Mouse (Mus musculus) WW6 (cell line): Measurements from ENCODE around the gene Lin54.

ENCODE experiments used
- DNase-seq: peaks from one replicate; pipeline ENCODE4 v3.0.0-alpha.2; 2013; ENCODE audit warnings: low read depth, low spot score

Gene Lin54

DNA sequence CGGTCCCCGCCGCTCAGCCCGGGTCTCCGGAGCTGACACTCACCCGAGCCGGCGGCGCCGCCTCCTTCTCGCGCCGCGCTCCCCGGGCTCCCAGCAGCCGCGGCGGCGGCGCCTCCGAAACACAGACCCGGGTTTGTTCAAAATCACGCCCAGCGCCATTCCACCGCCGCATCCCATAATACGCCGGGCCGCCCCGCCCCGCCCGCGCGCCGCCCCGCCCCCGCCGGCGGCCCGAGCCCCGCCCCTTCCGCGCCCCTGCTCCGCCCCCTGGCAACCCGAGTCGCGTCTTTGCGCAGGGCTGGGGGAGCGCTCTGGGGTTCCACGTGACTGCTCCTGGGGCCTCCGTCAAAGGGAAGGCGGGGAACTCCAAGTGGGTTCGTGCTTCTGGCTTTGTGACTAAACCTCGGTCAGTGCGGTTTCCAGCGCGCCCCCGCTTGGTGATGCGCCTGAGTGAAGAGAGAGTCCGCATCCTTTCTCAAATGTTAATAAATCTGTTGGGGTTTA is at the start of gene Lin54:
Gene Lin54, minus strand, starts transcription at position 182 of the 504 bp plus-strand sequence.
- DNase-seq, result peak; percentile 78

DNA sequence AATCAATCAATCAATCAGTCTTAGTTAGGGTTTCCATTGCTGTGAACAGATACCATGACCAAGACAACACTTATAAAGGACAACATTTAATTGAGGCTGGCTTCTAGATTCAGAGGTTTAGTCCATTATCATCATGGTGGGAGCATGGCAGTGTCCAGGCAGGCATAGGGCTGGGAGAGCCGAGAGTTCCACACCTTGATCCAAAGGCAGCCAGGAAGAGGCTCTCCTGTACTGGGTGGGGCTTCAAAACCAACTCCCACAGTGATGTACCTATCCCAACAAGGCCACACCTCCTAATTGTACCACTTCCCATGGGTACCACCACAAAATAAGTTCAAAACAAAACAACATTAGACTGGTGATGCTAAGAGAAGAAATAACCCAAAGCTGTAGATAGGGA is 49.7 kb upstream of the Lin54 start:
- DNase-seq, result no peak

DNA sequence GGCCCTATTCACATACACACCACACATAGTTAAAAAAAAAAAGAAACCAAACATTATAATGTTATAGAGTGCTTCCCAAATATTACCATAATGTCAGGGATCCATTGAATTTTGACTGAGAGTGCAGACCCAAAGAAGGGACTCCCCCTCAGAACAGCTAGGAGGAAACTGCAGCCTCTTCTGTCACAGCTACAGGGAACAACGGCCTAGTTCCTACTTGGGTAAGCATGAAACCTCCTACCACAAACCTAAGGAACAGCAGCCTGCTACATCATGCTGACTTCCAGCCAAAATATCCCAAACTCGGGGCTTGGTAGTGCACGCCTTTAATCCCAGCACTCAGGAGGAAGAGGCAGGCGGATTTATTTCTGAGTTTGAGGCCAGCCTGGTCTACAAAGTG is 48.9 kb upstream of the Lin54 start:
- DNase-seq, result no peak

DNA sequence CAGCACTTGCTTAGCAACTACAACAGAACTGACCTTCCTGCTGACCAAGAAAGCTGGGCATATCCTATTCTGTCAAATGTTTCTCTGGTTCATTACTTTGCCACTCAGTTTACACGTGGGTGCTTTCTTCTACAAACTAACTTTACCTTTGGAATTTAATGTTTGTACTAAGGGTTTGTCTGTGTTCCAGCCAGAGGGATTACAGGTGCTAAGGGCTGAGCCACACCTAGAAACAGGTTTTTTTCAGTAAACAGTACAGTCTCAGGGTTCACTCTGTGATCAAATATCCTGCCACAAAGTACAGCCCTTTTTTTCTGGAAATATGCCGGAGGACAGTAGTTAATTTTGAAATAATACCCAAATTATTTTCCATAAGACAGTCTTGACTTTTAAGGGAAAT is 47.8 kb upstream of the Lin54 start:
- DNase-seq, result no peak

DNA sequence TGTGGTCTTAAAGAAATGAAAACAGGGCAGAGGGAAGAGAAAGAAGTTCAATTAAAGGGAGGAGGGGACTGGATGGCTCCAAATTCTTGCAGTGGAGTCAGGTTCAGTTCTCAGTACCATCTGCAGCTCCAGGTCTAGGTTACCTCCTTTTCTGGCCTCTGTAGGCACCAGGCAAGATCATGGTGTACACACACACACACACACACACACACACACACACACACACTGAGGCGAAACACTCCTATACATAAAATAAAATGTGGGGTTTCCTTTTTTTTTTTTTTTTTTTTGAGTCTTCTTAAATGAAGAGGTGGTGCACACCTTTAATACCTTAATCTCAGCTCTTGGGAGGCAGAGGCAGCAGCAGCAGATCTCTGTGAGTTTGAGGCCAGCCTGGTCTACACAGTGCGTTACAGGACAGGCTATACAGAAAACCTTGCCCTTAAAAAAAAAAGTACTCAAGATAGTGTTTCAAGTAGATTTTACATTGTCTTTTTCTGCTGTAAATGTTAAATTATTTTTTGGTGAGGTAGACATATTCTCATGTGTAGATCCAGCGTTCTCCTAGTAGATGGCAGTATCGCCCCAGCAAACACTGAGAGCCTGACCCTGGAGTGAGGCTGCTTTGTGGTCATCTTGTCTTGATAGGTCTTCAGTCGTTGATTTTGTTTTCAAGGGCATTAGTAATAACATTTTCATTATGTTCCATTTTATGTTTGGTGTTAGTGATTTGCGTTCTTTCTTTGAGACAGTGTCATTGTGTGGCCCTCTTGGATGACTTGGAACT is 46.0 kb upstream of the Lin54 start:
- no peak for DNase-seq

DNA sequence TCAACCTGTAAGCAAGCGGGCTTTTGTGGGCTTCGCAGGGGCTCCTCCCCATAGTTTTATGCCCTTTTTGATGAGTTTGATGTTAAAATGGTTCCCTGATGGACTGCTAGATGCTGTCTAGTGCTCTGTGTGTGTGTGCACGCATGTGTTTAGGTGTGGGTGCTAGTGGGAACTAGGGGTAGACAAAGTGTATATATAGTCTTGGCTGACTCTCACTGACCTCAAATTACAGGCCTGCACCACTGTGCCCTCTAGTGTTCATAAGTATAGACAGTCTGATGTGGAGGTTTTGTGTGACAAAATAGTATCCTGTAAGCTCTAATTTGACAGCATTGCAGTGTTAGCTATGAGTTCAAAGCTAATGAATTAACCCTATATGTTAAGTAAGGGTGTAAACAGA is 36.2 kb upstream of the Lin54 start:
- DNase-seq, result no peak

DNA sequence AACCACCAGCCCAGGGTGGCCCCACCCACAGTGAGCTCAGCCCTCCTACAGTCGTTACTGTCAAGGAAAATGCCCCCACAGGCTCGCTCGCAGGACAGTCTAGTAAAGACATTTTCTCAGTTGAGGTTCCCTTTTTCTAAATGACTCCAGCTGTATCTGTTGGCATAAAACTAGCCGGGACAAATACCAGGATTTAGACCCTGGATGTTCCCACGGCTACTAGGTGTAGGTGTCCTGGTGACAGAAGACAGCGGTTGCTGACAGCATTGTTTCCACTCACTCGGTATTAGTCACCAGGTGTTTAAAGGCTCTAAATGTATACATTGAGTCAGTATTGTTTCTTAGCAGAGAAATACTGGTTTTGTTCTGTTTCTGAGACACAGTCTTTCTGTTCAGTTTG is 35.4 kb upstream of the Lin54 start:
- DNase-seq, result no peak

DNA sequence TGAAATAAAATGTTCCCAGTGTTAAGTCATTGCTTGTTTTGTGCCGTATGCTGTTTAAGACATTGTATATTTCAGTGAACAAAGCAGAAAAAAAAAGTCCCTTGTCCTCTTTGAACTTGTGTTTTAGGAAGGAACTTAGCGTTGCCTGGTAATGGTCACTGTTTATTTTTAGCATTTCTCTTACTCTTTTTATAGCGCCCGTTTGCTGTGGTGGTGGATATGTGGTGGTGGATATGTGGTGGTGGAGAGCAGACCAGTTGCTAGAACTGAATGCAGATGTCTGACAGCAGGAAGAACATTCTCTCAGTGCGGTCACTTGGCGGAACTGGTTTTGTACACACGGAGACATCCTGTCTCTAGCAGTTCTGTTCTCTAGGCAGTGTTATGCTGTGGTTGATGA is 25.7 kb upstream of the Lin54 start:
- DNase-seq, result no peak

DNA sequence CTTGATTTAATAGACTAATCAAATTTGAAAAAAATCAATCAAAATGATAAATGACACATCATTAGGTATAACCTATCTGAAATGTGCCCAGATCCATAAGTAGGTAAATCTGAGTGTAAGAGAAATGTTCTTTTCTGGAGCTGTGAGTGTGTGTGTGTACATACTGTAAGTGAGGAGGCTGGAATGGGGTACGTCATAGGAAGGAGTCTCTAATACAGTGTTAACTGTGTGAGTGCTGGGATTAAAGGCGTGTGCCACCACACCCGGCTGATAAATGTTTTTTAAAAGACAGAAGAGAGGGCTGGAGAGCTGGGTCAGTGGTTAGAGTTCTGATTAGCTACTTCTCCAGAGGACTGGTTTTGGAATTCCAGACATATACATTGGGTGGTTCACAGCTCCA is 25.2 kb upstream of the Lin54 start:
- no peak for DNase-seq

DNA sequence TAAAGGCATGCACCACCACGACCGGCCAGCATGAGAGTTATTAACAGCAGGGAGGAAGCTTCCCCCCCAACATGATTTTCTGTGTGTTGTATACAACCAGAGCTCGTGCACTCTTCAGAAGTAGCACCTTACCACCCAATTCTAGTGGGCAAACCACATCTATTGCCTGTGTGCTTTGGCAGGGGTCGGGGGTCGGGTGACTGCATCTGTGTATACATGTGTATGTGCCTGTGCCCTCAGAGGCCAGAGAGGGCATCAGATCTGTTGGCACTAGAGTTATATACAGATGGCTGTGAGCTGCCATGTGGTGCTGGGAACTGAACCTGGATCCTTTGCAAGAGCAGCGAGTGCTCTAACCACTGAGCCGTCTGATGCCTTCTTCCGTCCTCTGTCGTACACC is 24.5 kb upstream of the Lin54 start:
- DNase-seq, result no peak

DNA sequence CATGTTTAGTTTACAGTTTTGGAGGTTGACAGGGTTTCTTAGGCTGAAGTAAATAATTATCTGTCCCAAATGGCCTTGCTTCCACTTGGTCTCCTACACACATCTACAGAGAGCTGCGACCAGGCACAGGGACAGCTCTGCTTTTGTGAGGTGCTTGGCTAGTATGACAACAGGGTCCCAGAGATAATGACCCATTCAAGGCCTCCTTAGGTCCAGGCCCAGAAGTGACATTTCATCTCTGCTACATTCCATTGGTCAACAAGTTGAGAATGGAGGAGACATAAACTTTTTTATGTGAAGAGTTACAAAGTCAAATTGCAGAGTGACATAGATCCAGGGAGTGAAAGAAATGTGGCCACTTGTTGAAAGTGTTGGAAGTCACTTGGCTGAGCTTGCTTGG is 22.9 kb upstream of the Lin54 start:
- DNase-seq, result no peak

DNA sequence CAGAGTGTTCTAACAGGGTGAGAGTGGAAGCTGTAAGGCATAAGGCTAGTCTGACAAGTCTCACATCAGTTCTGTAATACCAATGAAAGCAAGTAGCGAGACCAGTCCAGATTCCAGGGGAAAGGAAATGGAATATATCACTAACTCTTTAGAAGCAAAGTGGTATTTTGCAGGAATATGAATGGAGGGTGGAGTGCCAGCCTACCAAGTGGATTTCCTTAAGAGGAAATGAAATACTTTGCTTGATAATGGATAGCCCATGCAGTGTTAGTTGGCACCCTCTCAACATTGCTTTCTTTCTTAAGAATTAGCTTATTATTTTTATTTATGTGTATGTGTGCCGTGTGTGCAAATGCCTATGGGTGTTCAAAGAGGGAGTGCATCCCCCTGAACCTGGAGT is 19.8 kb upstream of the Lin54 start:
- no peak for DNase-seq

DNA sequence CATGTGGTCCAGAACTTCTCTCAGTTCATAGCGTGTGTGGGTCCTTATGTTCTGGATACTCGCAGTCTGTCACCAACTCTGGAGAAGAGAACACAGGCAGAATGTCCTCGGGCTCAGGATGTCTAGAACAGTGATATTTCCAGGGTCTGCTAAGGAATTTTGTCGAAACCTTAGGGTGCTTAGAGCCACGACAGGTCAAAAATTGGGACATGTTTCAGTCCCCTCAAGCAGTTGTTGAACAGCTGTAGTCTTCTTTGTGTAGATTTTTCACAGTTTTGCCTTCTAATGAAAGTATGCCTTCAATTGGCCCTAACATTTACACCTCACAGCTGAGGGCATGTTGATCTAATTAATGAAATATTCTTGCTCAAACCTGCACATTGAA is 18.6 kb upstream of the Lin54 start:
- DNase-seq, result no peak

DNA sequence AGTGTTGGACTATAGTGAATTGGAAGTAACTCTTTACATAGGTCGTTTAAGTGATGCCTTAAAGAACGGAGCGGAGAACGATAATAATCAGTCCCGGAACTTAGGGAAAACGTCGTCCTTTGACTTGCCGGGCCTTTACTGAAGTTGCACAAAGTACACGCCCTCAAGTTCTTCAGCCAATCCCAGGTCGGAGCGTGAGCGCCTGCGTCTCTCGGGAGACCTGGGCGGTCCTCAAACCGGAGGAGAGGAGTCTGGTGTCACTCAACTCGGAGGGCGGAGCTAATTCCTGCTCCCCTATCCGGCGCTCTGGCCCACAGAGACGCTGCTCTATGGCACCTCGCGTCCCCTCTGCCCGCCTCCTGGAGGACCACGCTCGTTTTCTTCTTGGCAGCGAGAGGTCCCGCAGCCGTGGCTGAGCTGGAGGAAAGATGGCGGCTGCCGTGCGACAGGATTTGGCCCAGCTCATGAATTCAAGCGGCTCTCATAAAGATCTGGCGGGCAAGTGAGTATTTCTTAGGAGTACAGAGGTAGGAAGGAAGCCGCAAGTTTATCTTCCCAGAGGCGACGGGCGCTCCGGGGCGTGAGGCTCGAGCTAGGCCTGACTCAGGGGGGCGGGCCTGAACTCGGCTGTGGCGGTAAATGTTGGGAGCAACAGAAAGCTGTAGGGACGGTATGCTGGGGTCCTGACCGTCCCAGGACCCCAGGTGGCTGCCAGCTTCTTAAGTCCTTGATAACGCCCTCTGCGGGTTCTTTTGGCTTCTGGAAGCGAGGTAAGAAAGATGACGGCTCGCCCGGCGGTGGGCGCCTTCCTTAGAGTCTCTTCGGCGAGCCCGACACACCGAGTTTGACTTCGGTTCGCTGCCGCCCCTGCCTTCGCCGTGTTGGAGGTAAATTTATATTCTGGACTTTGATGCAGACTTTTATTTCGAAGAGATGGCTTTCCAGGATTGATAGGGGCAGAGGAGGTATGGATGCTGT is 17.9 kb upstream of the Lin54 start, which contains the start of gene Cops4:
Gene Cops4, plus strand, starts transcription at position 261 of the 978 bp plus-strand sequence.
- DNase-seq, result peak; percentile 97

DNA sequence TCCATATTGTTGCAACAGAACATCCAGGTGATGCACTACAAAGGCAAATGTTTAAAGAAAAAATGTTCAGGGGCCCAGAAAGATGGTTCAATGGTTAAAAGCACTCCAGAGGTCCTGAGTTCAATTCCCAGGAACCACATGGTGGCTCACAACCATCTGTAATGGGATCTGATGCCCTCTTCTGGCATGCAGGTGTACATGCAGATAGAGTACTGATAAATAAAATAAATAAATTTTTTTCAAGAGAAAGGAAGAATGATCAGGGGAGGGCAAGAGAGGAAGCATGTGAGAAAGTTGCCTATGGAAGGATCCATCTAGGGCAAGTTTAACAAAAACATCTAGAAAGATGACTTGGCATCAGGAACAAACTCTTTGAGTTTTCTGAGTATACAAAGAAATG is 12.1 kb upstream of the Lin54 start:
- no peak for DNase-seq

DNA sequence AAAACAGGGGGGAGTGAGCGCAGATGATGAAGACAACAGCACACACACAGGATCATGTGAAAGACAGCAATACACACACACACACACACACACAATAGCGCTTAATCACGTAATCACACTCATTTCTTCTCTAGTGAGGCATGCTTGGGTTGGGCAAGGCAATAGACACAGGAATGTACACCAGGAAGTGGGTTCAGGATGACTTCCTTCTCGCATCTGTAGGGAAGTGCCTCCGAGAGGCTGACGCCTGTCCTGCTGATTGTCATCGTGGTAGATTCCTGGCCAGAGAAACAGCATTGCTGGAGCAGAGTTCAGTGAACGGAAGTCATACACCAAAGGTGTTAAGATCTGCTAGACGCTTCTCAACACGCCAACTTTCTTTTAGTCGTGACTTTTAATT is 8.8 kb upstream of the Lin54 start:
- DNase-seq, result no peak

DNA sequence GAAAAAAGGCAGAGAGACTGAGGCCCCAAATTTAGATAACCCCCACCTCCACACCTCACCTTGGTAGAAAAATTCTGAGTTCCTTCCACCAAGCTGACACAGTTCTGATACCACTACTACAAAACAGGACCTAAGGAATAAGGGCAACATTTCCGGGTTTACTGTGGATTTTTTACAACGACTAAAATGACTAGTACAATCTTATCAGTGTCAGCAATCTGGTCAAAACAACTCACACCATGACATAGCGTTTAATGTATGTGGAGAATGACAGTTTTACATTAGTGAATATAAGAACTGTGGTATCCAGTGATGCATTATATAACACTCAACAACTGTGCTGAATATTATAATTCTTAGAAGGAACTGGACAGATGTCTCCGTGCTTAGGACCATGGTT is 828 bp upstream of the Lin54 start:
- no peak for DNase-seq

DNA sequence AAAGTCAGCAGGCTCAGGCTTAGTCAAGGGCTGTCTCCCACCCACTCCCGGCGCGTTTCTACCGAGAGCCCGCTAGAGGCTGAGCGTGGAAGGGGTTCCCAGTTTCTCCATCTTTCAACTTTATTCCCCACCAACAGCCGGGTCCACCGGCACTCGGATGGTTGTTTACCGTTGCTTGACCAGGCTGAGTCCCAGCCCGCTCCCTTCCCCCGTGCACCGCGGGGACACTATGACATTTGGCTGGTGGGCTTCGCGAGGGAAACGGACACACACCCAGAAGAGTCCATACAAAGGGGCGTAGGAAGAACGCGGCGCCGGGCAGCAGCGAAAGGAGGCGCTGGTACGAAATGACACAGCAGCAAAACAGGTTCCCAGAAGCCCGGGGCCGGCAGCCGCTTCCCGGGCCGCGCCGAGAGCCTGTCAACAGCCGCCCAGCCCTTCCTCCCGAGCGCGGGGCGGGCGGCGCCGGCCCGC is 571 bp downstream of the Lin54 start:
- peak; percentile 11 for DNase-seq

DNA sequence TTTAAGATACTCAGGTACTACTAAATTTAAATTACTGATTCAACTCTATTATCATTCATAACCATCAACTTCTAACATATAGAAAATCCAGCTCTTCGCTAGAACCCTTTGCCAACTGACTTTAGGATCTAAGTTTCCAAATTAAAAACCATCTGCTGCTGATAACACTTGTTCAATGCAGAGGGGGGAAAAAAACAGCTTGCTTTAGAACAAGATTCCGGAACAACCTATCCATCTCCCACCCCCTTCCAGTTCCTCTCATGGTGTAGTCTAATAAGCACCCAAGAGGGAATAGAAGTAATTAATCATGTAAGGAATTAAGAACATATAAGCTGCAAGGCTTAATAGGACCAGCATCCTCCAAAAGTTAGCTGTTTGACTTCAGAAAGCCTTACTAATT is 1.2 kb downstream of the Lin54 start:
- DNase-seq, result no peak

DNA sequence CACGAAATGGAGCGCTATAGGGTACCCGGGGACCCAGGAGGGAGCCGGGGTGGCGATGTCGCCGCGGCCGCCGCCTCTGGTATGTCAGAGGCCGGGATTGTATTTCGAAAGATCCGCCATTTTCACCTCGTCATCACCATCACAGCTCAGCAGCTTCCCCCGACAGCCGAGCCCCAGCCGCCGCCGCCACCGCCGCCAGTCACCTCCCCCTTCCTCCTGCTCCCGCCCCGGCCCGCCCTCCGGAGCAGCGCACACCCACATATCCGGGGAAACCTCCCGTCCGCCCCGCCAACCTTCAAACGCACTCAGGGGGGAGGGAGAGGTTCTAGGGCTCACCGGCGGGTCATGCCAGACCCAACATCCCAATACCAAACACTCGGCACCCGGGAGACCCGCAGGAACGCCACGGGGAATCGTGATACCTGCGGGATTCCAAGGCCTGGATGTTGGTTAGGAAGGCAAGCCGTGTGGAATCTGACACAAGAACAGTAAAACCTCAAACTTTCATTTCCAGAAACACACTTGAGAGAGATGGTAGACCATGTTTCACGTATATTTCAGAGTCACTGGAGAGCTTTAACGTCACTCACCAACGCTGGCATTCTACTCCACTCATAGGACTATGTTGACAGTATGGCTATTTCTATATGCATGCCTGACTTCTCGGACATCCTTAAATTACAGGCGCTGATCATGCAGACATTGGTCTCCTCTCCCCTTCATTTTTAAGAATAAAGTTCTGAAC is 1.8 kb downstream of the Lin54 start:
- DNase-seq, result peak; percentile 18

DNA sequence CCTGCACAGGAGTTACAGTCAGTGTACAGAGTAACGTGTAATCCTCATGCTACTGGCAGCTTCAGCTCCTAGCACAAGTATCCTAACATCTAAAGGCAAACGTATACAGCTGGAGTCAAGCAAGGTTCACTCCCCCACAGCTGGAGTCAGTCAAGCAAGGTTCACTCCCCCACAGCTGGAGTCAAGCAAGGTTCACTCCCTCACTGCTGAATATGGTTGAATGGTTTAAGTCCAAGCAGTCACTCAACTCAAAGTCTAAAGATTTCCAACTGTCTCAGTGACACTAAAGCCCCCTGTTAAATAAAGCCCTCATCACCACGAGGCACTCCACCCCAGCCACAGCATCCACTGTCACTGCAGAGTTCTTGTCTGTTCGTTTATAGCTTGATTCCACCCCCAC is 8.7 kb downstream of the Lin54 start:
- no peak for DNase-seq

DNA sequence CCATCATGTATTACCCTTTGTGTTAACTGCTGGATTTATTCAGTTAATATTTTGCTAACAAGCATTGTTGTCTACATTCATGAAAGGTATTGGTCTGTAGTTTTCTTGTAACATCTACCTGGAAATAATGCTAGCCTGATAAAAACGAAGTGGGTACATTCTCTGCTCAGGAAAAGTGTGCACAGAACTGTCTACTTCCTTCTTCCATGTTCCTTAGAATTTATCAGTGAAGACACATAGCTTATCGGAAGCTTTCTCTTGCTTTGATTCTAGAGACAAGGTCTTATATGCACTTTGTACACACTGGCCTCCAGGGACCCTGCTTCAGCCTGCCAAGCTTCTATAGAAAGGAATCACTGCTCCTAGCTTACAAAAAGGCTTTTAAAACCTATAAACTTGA is 11.1 kb downstream of the Lin54 start:
- no peak for DNase-seq
